Mouse (Mus musculus): ENCODE measurements around the gene Hsdl1. TPM values are rescaled to one million over a fixed set of nuclear protein-coding genes. Genes with fewer than 3 reads are reported as not detected.

The Hsdl1 gene
- polyA plus RNA-seq, 1 experiment from 2014 or later = 32.5 TPM

- H3K27me3 ChIP-seq = no peaks in the 10 kb centered on the region
- H3K27ac ChIP-seq = no peak overlapping the region
- WGBS = 80% methylated on average over 3 of the region's 3 CpGs
- no peak overlapping the region for H3K4me2 ChIP-seq
- no peaks in the 10 kb centered on the region for H3K4me1 ChIP-seq
- H3K9me3 ChIP-seq (replicated peaks) = no peaks in the 10 kb centered on the region
- H3K4me3 ChIP-seq (replicated peaks) = no peak overlapping the region
- H3K9ac ChIP-seq = no peak overlapping the region
- peaks cover 100% of the 10 kb centered on the region for H3K36me3 ChIP-seq
- ATAC-seq (replicated peaks; ENCODE audit: low FRiP score) = no peak
These were observed 60.0 kb downstream of the Hsdl1 start for GRCm38 (mm10) chr8:119514940-119515339.

- no peak overlapping the region for H3K9ac ChIP-seq
- no peaks in the 10 kb centered on the region for H3K27me3 ChIP-seq
- peaks cover 100% of the 10 kb centered on the region for H3K36me3 ChIP-seq
- H3K4me3 ChIP-seq (replicated peaks) = no peak overlapping the region
- no peak overlapping the region for H3K27ac ChIP-seq
- H3K4me1 ChIP-seq = no peaks in the 10 kb centered on the region
- H3K4me2 ChIP-seq = no peak overlapping the region
- 88% methylated on average over 4 of the region's 4 CpGs for WGBS
- no peak for ATAC-seq (replicated peaks; ENCODE audit: low FRiP score)
- no peaks in the 10 kb centered on the region for H3K9me3 ChIP-seq (replicated peaks)
These were observed 61.6 kb downstream of the Hsdl1 start for GRCm38 (mm10) chr8:119513405-119513804.

Other genes with a start within 250 kb of the Hsdl1 start
- 322 TPM in 2 replicates for gene Hsbp1, start 230.7 kb downstream of the Hsdl1 start, polyA plus RNA-seq (2015; fragmentation: Nextera tagmentation; extraction: Ambion mirVana)
- gene Mlycd, start 180.3 kb downstream of the Hsdl1 start, polyA plus RNA-seq (2015; fragmentation: Nextera tagmentation; extraction: Ambion mirVana) = 11.7 and 12.8 TPM in 2 replicates
- gene Osgin1, start 141.1 kb downstream of the Hsdl1 start, polyA plus RNA-seq (2015; fragmentation: Nextera tagmentation; extraction: Ambion mirVana) = 2.0 and 3.5 TPM in 2 replicates
- gene Necab2, start 128.5 kb downstream of the Hsdl1 start, polyA plus RNA-seq (2015; fragmentation: Nextera tagmentation; extraction: Ambion mirVana) = 2.3 and 3.3 TPM in 2 replicates
- gene Slc38a8, start 73.5 kb downstream of the Hsdl1 start, polyA plus RNA-seq (2015; fragmentation: Nextera tagmentation; extraction: Ambion mirVana) = 0.08 TPM in 1 of 2 replicates, not detected in the other
- 115 and 123 TPM in 2 replicates for gene Mbtps1, start 16.4 kb downstream of the Hsdl1 start, polyA plus RNA-seq (2015; fragmentation: Nextera tagmentation; extraction: Ambion mirVana)
- 0.23 and 0.28 TPM in 2 replicates for gene Dnaaf1, start 52 bp upstream of the Hsdl1 start, polyA plus RNA-seq (2015; fragmentation: Nextera tagmentation; extraction: Ambion mirVana)
- 10.8 and 12.9 TPM in 2 replicates for gene Taf1c, start 30.0 kb upstream of the Hsdl1 start, polyA plus RNA-seq (2015; fragmentation: Nextera tagmentation; extraction: Ambion mirVana)
- not detected in 2 replicates for gene Adad2, start 37.6 kb upstream of the Hsdl1 start, polyA plus RNA-seq (2015; fragmentation: Nextera tagmentation; extraction: Ambion mirVana)
- 0.05 TPM in 1 of 2 replicates, not detected in the other for gene Kcng4, start 60.5 kb upstream of the Hsdl1 start, polyA plus RNA-seq (2015; fragmentation: Nextera tagmentation; extraction: Ambion mirVana)
- 2.3 and 3.0 TPM in 2 replicates for gene Wfdc1, start 91.2 kb upstream of the Hsdl1 start, polyA plus RNA-seq (2015; fragmentation: Nextera tagmentation; extraction: Ambion mirVana)
- 1.6 and 2.7 TPM in 2 replicates for gene Atp2c2, start 124.8 kb upstream of the Hsdl1 start, polyA plus RNA-seq (2015; fragmentation: Nextera tagmentation; extraction: Ambion mirVana)
- 14.9 and 15.0 TPM in 2 replicates for gene Tldc1, start 203.2 kb upstream of the Hsdl1 start, polyA plus RNA-seq (2015; fragmentation: Nextera tagmentation; extraction: Ambion mirVana)